Mouse (Mus musculus): ENCODE measurements around the gene Sppl2c. TPM values are rescaled to one million over a fixed set of nuclear protein-coding genes. Genes with fewer than 3 reads are reported as not detected.

The Sppl2c gene
- not detected in 2 replicates for polyA plus RNA-seq (2015; fragmentation: Nextera tagmentation; extraction: Ambion mirVana)

DNA sequence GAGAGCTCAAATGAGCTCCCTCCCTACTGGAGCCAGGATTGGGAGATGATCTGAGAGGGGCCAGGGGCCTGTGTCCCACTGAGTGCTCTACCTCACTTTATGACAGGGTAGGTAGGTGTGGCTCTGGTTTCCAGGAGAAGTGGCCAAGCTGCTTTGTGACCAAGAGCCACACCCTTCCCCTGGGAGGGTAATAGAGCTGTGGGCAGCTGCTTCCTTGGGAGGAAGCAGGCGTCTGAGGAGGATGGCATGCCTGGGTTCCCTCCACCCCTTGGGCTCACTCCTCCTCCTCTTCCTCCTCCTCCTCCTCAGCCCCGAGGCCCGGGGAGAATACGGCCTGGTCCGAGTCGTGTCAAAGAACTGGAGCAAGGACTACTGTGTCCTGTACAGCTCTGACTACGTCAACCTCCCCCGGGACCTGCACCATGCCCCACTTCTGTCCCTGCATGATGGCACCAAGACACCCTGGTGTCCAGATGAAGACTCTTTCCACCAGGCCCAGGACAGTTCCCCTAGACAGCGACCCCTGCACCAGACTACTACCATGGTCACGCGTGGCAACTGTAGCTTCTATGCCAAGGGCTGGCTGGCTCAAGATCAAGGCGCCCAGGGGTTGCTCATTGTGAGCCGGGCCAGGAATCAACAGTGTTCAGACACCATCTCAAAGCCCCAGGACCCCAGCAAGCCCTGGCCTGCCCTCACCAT, at the start of gene Sppl2c:
TSS of gene Sppl2c (plus strand) at position 193 of the 702 bp plus-strand sequence.
- Histone ChIP-seq H3K4me1 (ENCODE audit: control insufficient read depth, low read depth, low read length) (no peaks in the 10 kb centered on the region), H3K9me3 (replicated peaks; ENCODE audit: control insufficient read depth, low read length) (no peaks in the 10 kb centered on the region), H3K27ac (ENCODE audit: low read length) (no peak within 1 kb of the TSS), H3K4me2 (ENCODE audit: low read depth, low read length) (no peak within 1 kb of the TSS), H3K27me3 (ENCODE audit: control insufficient read depth, insufficient read depth, low read depth, low read length) (no peaks in the 10 kb centered on the region), H3K36me3 (ENCODE audit: control insufficient read depth, insufficient read depth) (no peaks in the 10 kb centered on the region), H3K4me3 (ENCODE audit: low read depth, low read length) (no peak within 1 kb of the TSS), H3K9ac (ENCODE audit: low read depth, low read length) (no peak within 1 kb of the TSS)
- no peak for ATAC-seq (ENCODE audit: low read depth)
- WGBS (ENCODE audit: insufficient replicate concordance): 59% methylated on average over 13 of the region's 13 CpGs

- Histone ChIP-seq H3K4me3 (ENCODE audit: low read depth, low read length) (no peak overlapping the region), H3K4me2 (ENCODE audit: low read depth, low read length) (no peak overlapping the region), H3K9ac (ENCODE audit: low read depth, low read length) (no peak overlapping the region), H3K36me3 (ENCODE audit: control insufficient read depth, insufficient read depth) (no peaks in the 10 kb centered on the region), H3K4me1 (ENCODE audit: control insufficient read depth, low read depth, low read length) (no peaks in the 10 kb centered on the region), H3K27ac (ENCODE audit: low read length) (no peak overlapping the region), H3K27me3 (ENCODE audit: control insufficient read depth, insufficient read depth, low read depth, low read length) (peaks cover 15% of the 10 kb centered on the region), H3K9me3 (replicated peaks; ENCODE audit: control insufficient read depth, low read length) (no peaks in the 10 kb centered on the region)
- WGBS (ENCODE audit: insufficient replicate concordance): 42% methylated on average over 3 of the region's 3 CpGs
- no peak for ATAC-seq (ENCODE audit: low read depth)
Measured at GRCm38 (mm10) chr11:104138976-104139375, 47.2 kb upstream of the Sppl2c start.

- H3K27ac ChIP-seq (ENCODE audit: low read length): no peak overlapping the region
- no peaks in the 10 kb centered on the region for H3K27me3 ChIP-seq (ENCODE audit: control insufficient read depth, insufficient read depth, low read depth, low read length)
- ATAC-seq (ENCODE audit: low read depth): no peak
- H3K4me3 ChIP-seq (ENCODE audit: low read depth, low read length): no peak overlapping the region
- H3K36me3 ChIP-seq (ENCODE audit: control insufficient read depth, insufficient read depth): no peaks in the 10 kb centered on the region
- H3K9ac ChIP-seq (ENCODE audit: low read depth, low read length): no peak overlapping the region
- 83% methylated on average over 1 of the region's 1 CpGs for WGBS (ENCODE audit: insufficient replicate concordance)
- no peak overlapping the region for H3K4me2 ChIP-seq (ENCODE audit: low read depth, low read length)
- no peaks in the 10 kb centered on the region for H3K4me1 ChIP-seq (ENCODE audit: control insufficient read depth, low read depth, low read length)
- H3K9me3 ChIP-seq (replicated peaks; ENCODE audit: control insufficient read depth, low read length): no peaks in the 10 kb centered on the region
Measured at GRCm38 (mm10) chr11:104144930-104145329, 41.2 kb upstream of the Sppl2c start.

DNA sequence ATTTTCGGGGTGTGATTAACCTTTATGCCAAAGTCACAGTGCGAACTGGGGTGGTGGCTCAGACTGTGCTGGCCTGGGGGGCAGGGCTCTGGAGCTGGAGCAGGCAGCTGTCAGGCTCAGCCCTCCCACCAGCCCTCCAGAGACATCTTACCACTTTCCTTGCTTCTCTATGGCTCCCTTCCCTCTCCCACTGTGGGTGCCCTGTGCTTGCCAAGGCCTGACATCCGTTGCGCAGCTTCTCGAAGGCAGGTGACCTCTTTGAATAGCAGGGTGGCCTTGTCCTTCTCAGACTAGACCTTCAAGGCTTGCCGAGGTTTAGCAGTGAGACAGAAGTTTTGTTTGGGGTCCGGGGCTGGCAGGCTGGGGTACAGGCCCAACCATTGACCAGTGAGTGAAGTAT, 37.3 kb upstream of the Sppl2c start:
- H3K9ac ChIP-seq (ENCODE audit: low read depth, low read length): no peak overlapping the region
- H3K4me2 ChIP-seq (ENCODE audit: low read depth, low read length): no peak overlapping the region
- no peak overlapping the region for H3K4me3 ChIP-seq (ENCODE audit: low read depth, low read length)
- ATAC-seq (ENCODE audit: low read depth): no peak
- 56% methylated on average over 7 of the region's 7 CpGs for WGBS (ENCODE audit: insufficient replicate concordance)
- no peaks in the 10 kb centered on the region for H3K36me3 ChIP-seq (ENCODE audit: control insufficient read depth, insufficient read depth)
- H3K4me1 ChIP-seq (ENCODE audit: control insufficient read depth, low read depth, low read length): no peaks in the 10 kb centered on the region
- H3K27me3 ChIP-seq (ENCODE audit: control insufficient read depth, insufficient read depth, low read depth, low read length): no peaks in the 10 kb centered on the region
- no peaks in the 10 kb centered on the region for H3K9me3 ChIP-seq (replicated peaks; ENCODE audit: control insufficient read depth, low read length)
- no peak overlapping the region for H3K27ac ChIP-seq (ENCODE audit: low read length)

GRCm38 (mm10) chr11:104150911-104151310, 35.2 kb upstream of the Sppl2c start:
- no peaks in the 10 kb centered on the region for H3K36me3 ChIP-seq (ENCODE audit: control insufficient read depth, insufficient read depth)
- H3K9ac ChIP-seq (ENCODE audit: low read depth, low read length): no peak overlapping the region
- no peak overlapping the region for H3K4me2 ChIP-seq (ENCODE audit: low read depth, low read length)
- no peaks in the 10 kb centered on the region for H3K4me1 ChIP-seq (ENCODE audit: control insufficient read depth, low read depth, low read length)
- 56% methylated on average over 5 of the region's 5 CpGs for WGBS (ENCODE audit: insufficient replicate concordance)
- H3K4me3 ChIP-seq (ENCODE audit: low read depth, low read length): no peak overlapping the region
- ATAC-seq (ENCODE audit: low read depth): no peak
- no peak overlapping the region for H3K27ac ChIP-seq (ENCODE audit: low read length)
- H3K9me3 ChIP-seq (replicated peaks; ENCODE audit: control insufficient read depth, low read length): no peaks in the 10 kb centered on the region
- H3K27me3 ChIP-seq (ENCODE audit: control insufficient read depth, insufficient read depth, low read depth, low read length): no peaks in the 10 kb centered on the region

DNA sequence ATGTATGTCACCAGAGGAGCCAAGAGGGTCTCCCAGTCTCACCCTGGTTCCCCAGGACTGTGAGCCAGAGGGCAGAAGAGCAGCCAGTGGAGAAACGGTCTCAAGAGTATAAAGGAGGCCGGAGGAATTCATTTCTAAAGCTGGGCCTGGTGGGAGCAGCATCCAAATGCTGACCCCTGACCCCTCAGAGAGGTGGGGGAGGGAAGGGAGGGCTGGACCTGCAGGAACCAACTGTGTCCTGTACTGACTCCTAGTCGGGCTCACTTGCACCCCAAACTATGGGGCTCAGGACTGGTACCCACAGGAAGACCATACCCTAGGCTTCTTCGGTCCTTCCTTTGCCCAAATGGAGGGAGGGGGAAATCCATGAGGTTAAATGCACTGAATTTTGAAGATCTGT, 31.8 kb upstream of the Sppl2c start:
- no peak overlapping the region for H3K4me2 ChIP-seq (ENCODE audit: low read depth, low read length)
- no peak overlapping the region for H3K9ac ChIP-seq (ENCODE audit: low read depth, low read length)
- WGBS (ENCODE audit: insufficient replicate concordance): 58% methylated on average over 4 of the region's 4 CpGs
- H3K27me3 ChIP-seq (ENCODE audit: control insufficient read depth, insufficient read depth, low read depth, low read length): peaks cover 19% of the 10 kb centered on the region
- no peak for ATAC-seq (ENCODE audit: low read depth)
- no peak overlapping the region for H3K27ac ChIP-seq (ENCODE audit: low read length)
- no peak overlapping the region for H3K4me3 ChIP-seq (ENCODE audit: low read depth, low read length)
- no peaks in the 10 kb centered on the region for H3K4me1 ChIP-seq (ENCODE audit: control insufficient read depth, low read depth, low read length)
- no peaks in the 10 kb centered on the region for H3K9me3 ChIP-seq (replicated peaks; ENCODE audit: control insufficient read depth, low read length)
- H3K36me3 ChIP-seq (ENCODE audit: control insufficient read depth, insufficient read depth): no peaks in the 10 kb centered on the region

DNA sequence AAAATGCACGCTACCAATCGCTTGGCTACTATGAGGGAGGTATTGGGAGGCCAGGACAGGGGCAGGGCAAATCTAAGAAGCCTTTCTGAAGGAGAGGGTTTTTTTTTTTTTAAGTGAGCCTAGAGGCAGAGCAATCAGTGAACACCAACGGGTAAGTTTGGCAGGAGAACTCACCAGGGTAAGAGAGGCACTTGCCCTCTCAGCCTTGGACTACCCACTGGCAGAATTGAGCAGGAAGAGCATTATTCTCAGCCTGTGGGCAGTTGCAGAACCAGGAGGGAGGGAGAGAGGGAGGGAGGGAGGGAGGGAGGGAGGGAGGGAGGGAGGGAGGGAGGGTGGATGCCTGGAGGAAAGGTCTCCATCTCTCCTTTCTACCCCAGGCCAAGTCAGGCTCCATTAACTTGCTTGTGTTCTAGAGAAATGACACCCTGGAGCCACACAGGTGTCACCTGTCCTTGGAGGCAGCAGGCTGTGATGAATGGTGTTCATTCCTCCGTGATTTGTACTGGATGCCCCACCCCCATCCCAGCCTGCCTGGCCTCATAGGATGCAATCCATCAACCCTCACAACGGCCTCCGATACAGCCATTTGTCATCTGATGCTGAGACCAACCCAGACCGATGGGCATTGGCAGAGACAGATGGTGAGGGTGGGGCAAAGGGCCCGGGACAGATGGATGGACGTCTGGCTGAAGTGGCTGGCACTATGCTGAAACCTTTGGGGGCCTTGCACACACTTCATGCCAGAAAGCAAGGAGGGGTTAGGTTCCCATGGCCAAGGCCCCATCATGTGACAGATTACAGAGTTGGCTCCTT, 31.1 kb upstream of the Sppl2c start:
- no peak overlapping the region for H3K4me3 ChIP-seq (ENCODE audit: low read depth, low read length)
- no peaks in the 10 kb centered on the region for H3K9me3 ChIP-seq (replicated peaks; ENCODE audit: control insufficient read depth, low read length)
- no peaks in the 10 kb centered on the region for H3K4me1 ChIP-seq (ENCODE audit: control insufficient read depth, low read depth, low read length)
- H3K27ac ChIP-seq (ENCODE audit: low read length): no peak overlapping the region
- H3K36me3 ChIP-seq (ENCODE audit: control insufficient read depth, insufficient read depth): no peaks in the 10 kb centered on the region
- H3K4me2 ChIP-seq (ENCODE audit: low read depth, low read length): no peak overlapping the region
- WGBS (ENCODE audit: insufficient replicate concordance): 38% methylated on average over 9 of the region's 9 CpGs
- H3K9ac ChIP-seq (ENCODE audit: low read depth, low read length): no peak overlapping the region
- no peak for ATAC-seq (ENCODE audit: low read depth)
- H3K27me3 ChIP-seq (ENCODE audit: control insufficient read depth, insufficient read depth, low read depth, low read length): peaks cover 19% of the 10 kb centered on the region

- Histone ChIP-seq H3K9me3 (replicated peaks; ENCODE audit: control insufficient read depth, low read length) (no peaks in the 10 kb centered on the region), H3K27ac (ENCODE audit: low read length) (no peak overlapping the region), H3K4me1 (ENCODE audit: control insufficient read depth, low read depth, low read length) (no peaks in the 10 kb centered on the region), H3K4me3 (ENCODE audit: low read depth, low read length) (no peak overlapping the region), H3K36me3 (ENCODE audit: control insufficient read depth, insufficient read depth) (no peaks in the 10 kb centered on the region), H3K4me2 (ENCODE audit: low read depth, low read length) (no peak overlapping the region), H3K27me3 (ENCODE audit: control insufficient read depth, insufficient read depth, low read depth, low read length) (peaks cover 19% of the 10 kb centered on the region), H3K9ac (ENCODE audit: low read depth, low read length) (no peak overlapping the region)
- no peak for ATAC-seq (ENCODE audit: low read depth)
Measured at GRCm38 (mm10) chr11:104155899-104156298, 30.2 kb upstream of the Sppl2c start.

DNA sequence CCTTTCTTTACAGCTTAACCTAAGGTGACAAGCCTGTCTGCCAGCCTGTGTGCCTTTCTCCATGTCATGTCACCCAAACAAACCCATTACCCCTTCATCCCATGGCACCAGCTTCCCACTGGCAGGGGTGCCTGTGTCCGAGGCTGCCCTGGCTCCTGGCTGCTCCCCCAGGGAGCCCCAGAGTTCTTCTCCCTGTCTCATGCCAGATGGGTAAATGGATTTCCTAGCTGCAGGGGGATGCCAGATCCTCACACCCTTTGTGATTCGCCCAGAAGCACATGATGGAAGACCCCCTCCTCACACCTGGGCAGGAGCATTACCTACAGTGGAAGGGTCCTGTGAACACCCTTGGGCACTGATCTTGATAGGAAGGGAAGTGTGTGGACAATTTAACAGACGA, 29.7 kb upstream of the Sppl2c start:
- no peak overlapping the region for H3K4me2 ChIP-seq (ENCODE audit: low read depth, low read length)
- 27% methylated on average over 3 of the region's 3 CpGs for WGBS (ENCODE audit: insufficient replicate concordance)
- ATAC-seq (ENCODE audit: low read depth): no peak
- H3K4me1 ChIP-seq (ENCODE audit: control insufficient read depth, low read depth, low read length): no peaks in the 10 kb centered on the region
- no peaks in the 10 kb centered on the region for H3K9me3 ChIP-seq (replicated peaks; ENCODE audit: control insufficient read depth, low read length)
- peaks cover 19% of the 10 kb centered on the region for H3K27me3 ChIP-seq (ENCODE audit: control insufficient read depth, insufficient read depth, low read depth, low read length)
- H3K36me3 ChIP-seq (ENCODE audit: control insufficient read depth, insufficient read depth): no peaks in the 10 kb centered on the region
- no peak overlapping the region for H3K27ac ChIP-seq (ENCODE audit: low read length)
- H3K9ac ChIP-seq (ENCODE audit: low read depth, low read length): no peak overlapping the region
- H3K4me3 ChIP-seq (ENCODE audit: low read depth, low read length): no peak overlapping the region

Measured in liver, embryonic 16.5 days (tissue).